Mouse (Mus musculus) heart, embryonic 11.5 days (tissue): Measurements from ENCODE around the gene Cacna2d2. TPM values are rescaled to one million over a fixed set of nuclear protein-coding genes. Genes with fewer than 3 reads are reported as not detected.

Experiments
- ATAC-seq: fragments of 200-750 bp; cut with Nextera tagmentation; replicated peaks from 2 replicates; pipeline ENCODE4 v1.8.0; 2017; ENCODE audit warnings: moderate library complexity; ENCODE audit not compliant: insufficient number of reproducible peaks, low FRiP score, low TSS enrichment
- H3K27ac ChIP-seq: fragments of 300-500 bp; sonication (generic); 2 replicates; pipeline ENCODE4 v1.5.1; 2014; ENCODE audit warnings: mild to moderate bottlenecking, low read depth, low read length
- H3K27me3 ChIP-seq: fragments of 300-500 bp; sonication (generic); 2 replicates; pipeline ENCODE4 v1.6.1; 2014; ENCODE audit warnings: mild to moderate bottlenecking, low read length, mixed read lengths; ENCODE audit not compliant: control insufficient read depth, insufficient read depth
- H3K36me3 ChIP-seq: fragments of 300-500 bp; sonication (generic); 2 replicates; pipeline ENCODE4 v1.6.1; 2014; ENCODE audit warnings: mild to moderate bottlenecking, low read length, moderate library complexity, mixed read lengths; ENCODE audit not compliant: control insufficient read depth, insufficient read depth
- H3K4me1 ChIP-seq: fragments of 300-500 bp; sonication (generic); 2 replicates; pipeline ENCODE4 v1.6.1; 2014; ENCODE audit warnings: low read length; ENCODE audit not compliant: control insufficient read depth, insufficient read depth
- H3K4me2 ChIP-seq: fragments of 300-500 bp; sonication (generic); 2 replicates; pipeline ENCODE4 v1.6.1; 2014; ENCODE audit warnings: mild to moderate bottlenecking, moderate library complexity
- H3K4me3 ChIP-seq: fragments of 300-500 bp; sonication (generic); 2 replicates; pipeline ENCODE4 v1.5.1; 2014; ENCODE audit warnings: low read depth, low read length
- H3K9ac ChIP-seq: fragments of 300-500 bp; sonication (generic); 2 replicates; pipeline ENCODE4 v1.6.1; 2014; ENCODE audit warnings: mild to moderate bottlenecking, low read depth, low read length, moderate library complexity
- H3K9me3 ChIP-seq: fragments of 300-500 bp; sonication (generic); replicated peaks from 2 replicates; pipeline ENCODE4 v1.6.1; 2016; ENCODE audit warnings: low read length; ENCODE audit not compliant: control insufficient read depth
- WGBS: fragments of 180-500 bp; shearing (Covaris S2); extraction: QIAGEN DNeasy Blood & Tissue Kit; methylation state at CpG from one replicate; pipeline ENCODE4 v1.1.7; 2014; ENCODE audit not compliant: insufficient replicate concordance; 5-methylcytosine and 5-hydroxymethylcytosine counted together
- polyA plus RNA-seq: library from polyadenylated mRNA; unstranded; fragments of >200 nt; fragmentation: Nextera tagmentation; extraction: Ambion mirVana; gene quantifications from 2 replicates; pipeline ENCODE4 v1.2.1, GENCODE M21; 2014

Gene Cacna2d2
- polyA plus RNA-seq, 1 experiment from 2014 or later, result 7.1 TPM

GRCm38 (mm10) chr9:107370106-107370463, 29.3 kb upstream of the Cacna2d2 start:
- WGBS, result 0% methylated on average over 4 of the region's 4 CpGs
- Histone ChIP-seq H3K27ac (peak overlapping the region; percentile 80), H3K27me3 (no peaks in the 10 kb centered on the region), H3K4me2 (peak overlapping the region; percentile 14), H3K36me3 (no peaks in the 10 kb centered on the region), H3K9ac (0 out of 2 replicates have a peak overlapping the region, but pooled peaks have one; percentile 59), H3K4me1 (peaks cover 42% of the 10 kb centered on the region), H3K4me3 (no peak overlapping the region), H3K9me3 (no peaks in the 10 kb centered on the region)
- ATAC-seq, result peak; percentile 20; the same call in 1 of the 2 replicates

- H3K4me2 ChIP-seq, result no peak overlapping the region
- H3K36me3 ChIP-seq, result no peaks in the 10 kb centered on the region
- ATAC-seq, result no peak
- peaks cover 12% of the 10 kb centered on the region; the same call in 1 of the 2 replicates for H3K27me3 ChIP-seq
- peaks cover 42% of the 10 kb centered on the region for H3K4me1 ChIP-seq
- H3K9me3 ChIP-seq, result no peaks in the 10 kb centered on the region
- H3K4me3 ChIP-seq, result no peak overlapping the region
- 59% methylated on average over 4 of the region's 4 CpGs for WGBS
- 0 out of 2 replicates have a peak overlapping the region, but pooled peaks have one; percentile 6 for H3K27ac ChIP-seq
- H3K9ac ChIP-seq, result no peak overlapping the region
These were observed 27.0 kb upstream of the Cacna2d2 start for GRCm38 (mm10) chr9:107372441-107372840.

GRCm38 (mm10) chr9:107374623-107375022, 24.8 kb upstream of the Cacna2d2 start:
- H3K27me3 ChIP-seq, result peaks cover 30% of the 10 kb centered on the region
- no peaks in the 10 kb centered on the region for H3K9me3 ChIP-seq
- no peaks in the 10 kb centered on the region for H3K36me3 ChIP-seq
- ATAC-seq, result no peak
- no peak overlapping the region for H3K4me3 ChIP-seq
- H3K27ac ChIP-seq, result peak overlapping the region; percentile 62; the same call in 1 of the 2 replicates
- 5% methylated on average over 8 of the region's 8 CpGs for WGBS
- H3K9ac ChIP-seq, result no peak overlapping the region
- peaks cover 36% of the 10 kb centered on the region for H3K4me1 ChIP-seq
- peak overlapping the region; percentile 22; the same call in 1 of the 2 replicates for H3K4me2 ChIP-seq

GRCm38 (mm10) chr9:107375451-107375850, 24.0 kb upstream of the Cacna2d2 start:
- H3K9ac ChIP-seq, result no peak overlapping the region
- H3K4me3 ChIP-seq, result no peak overlapping the region
- no peaks in the 10 kb centered on the region for H3K36me3 ChIP-seq
- peak overlapping the region; percentile 12; the same call in 1 of the 2 replicates for H3K4me2 ChIP-seq
- H3K27me3 ChIP-seq, result peaks cover 35% of the 10 kb centered on the region
- WGBS, result 24% methylated on average over 5 of the region's 5 CpGs
- peak overlapping the region; percentile 46; the same call in 1 of the 2 replicates for H3K27ac ChIP-seq
- H3K9me3 ChIP-seq, result no peaks in the 10 kb centered on the region
- peak; percentile 65 for ATAC-seq
- H3K4me1 ChIP-seq, result peaks cover 27% of the 10 kb centered on the region

GRCm38 (mm10) chr9:107377961-107378512, 21.4 kb upstream of the Cacna2d2 start:
- H3K27ac ChIP-seq, result no peak overlapping the region
- peak overlapping the region; percentile 47 for H3K4me3 ChIP-seq
- peak overlapping the region; percentile 68 for H3K4me2 ChIP-seq
- H3K9me3 ChIP-seq, result no peaks in the 10 kb centered on the region
- under 1% methylated on average over 35 of the region's 35 CpGs for WGBS
- 0 out of 2 replicates have a peak, but pooled peaks cover 9% of the 10 kb centered on the region for H3K4me1 ChIP-seq
- H3K27me3 ChIP-seq, result peaks cover 52% of the 10 kb centered on the region
- ATAC-seq, result no peak; the same call in 1 of the 2 replicates
- H3K9ac ChIP-seq, result peak overlapping the region; percentile 49; the same call in 1 of the 2 replicates
- no peaks in the 10 kb centered on the region for H3K36me3 ChIP-seq

- Histone ChIP-seq H3K27ac (no peak overlapping the region), H3K27me3 (peaks cover 50% of the 10 kb centered on the region), H3K9me3 (no peaks in the 10 kb centered on the region), H3K4me3 (no peak overlapping the region), H3K4me2 (no peak overlapping the region), H3K36me3 (no peaks in the 10 kb centered on the region), H3K9ac (no peak overlapping the region), H3K4me1 (0 out of 2 replicates have a peak, but pooled peaks cover 4% of the 10 kb centered on the region)
- 2% methylated on average over 8 of the region's 8 CpGs for WGBS
- peak; percentile 48; the same call in 1 of the 2 replicates for ATAC-seq
These were observed 17.7 kb upstream of the Cacna2d2 start for GRCm38 (mm10) chr9:107381723-107382122.

- no peak overlapping the region for H3K9ac ChIP-seq
- no peaks in the 10 kb centered on the region for H3K9me3 ChIP-seq
- H3K4me3 ChIP-seq, result no peak overlapping the region
- H3K27me3 ChIP-seq, result peaks cover 33% of the 10 kb centered on the region
- H3K4me2 ChIP-seq, result no peak overlapping the region
- H3K4me1 ChIP-seq, result 0 out of 2 replicates have a peak, but pooled peaks cover 5% of the 10 kb centered on the region
- no peaks in the 10 kb centered on the region for H3K36me3 ChIP-seq
- ATAC-seq, result no peak
- 37% methylated on average over 3 of the region's 3 CpGs for WGBS
- H3K27ac ChIP-seq, result no peak overlapping the region
These were observed 15.0 kb upstream of the Cacna2d2 start for GRCm38 (mm10) chr9:107384396-107384795.

- H3K4me1 ChIP-seq, result 0 out of 2 replicates have a peak, but pooled peaks cover 5% of the 10 kb centered on the region
- no peak overlapping the region for H3K9ac ChIP-seq
- no peak overlapping the region for H3K4me3 ChIP-seq
- H3K9me3 ChIP-seq, result no peaks in the 10 kb centered on the region
- peaks cover 18% of the 10 kb centered on the region for H3K27me3 ChIP-seq
- H3K4me2 ChIP-seq, result no peak overlapping the region
- 70% methylated on average over 3 of the region's 3 CpGs for WGBS
- no peak for ATAC-seq
- no peaks in the 10 kb centered on the region for H3K36me3 ChIP-seq
- H3K27ac ChIP-seq, result no peak overlapping the region
These were observed 12.7 kb upstream of the Cacna2d2 start for GRCm38 (mm10) chr9:107386722-107387121.

GRCm38 (mm10) chr9:107387708-107388107, 11.7 kb upstream of the Cacna2d2 start:
- Histone ChIP-seq H3K27ac (no peak overlapping the region), H3K9ac (no peak overlapping the region), H3K4me2 (no peak overlapping the region), H3K36me3 (no peaks in the 10 kb centered on the region), H3K4me3 (no peak overlapping the region), H3K9me3 (no peaks in the 10 kb centered on the region), H3K4me1 (0 out of 2 replicates have a peak, but pooled peaks cover 5% of the 10 kb centered on the region), H3K27me3 (peaks cover 11% of the 10 kb centered on the region)
- 77% methylated on average over 3 of the region's 3 CpGs for WGBS
- no peak for ATAC-seq
